Mouse (Mus musculus) intestine, embryonic 15.5 days (tissue): ENCODE measurements around the gene Rassf4. TPM values are rescaled to one million over a fixed set of nuclear protein-coding genes. Genes with fewer than 3 reads are reported as not detected.
A peak's percentile ranks its signal among the peaks of the same experiment; 100 is the strongest.

Experiments
- ATAC-seq: fragments of 200-750 bp; cut with Nextera tagmentation; 2 replicates; pipeline ENCODE4 v1.8.0; 2017; ENCODE audit warnings: moderate TSS enrichment, moderate library complexity
- H3K27ac ChIP-seq: fragments of 300-500 bp; sonication (generic); 2 replicates; pipeline ENCODE4 v1.5.1; 2015; ENCODE audit warnings: mild to moderate bottlenecking, inconsistent platforms
- H3K27me3 ChIP-seq: fragments of 300-500 bp; sonication (generic); replicated peaks from 2 replicates; pipeline ENCODE4 v1.6.1; 2015; ENCODE audit warnings: inconsistent platforms
- H3K36me3 ChIP-seq: fragments of 300-500 bp; sonication (generic); 2 replicates; pipeline ENCODE4 v1.6.1; 2015; ENCODE audit warnings: inconsistent platforms
- H3K4me1 ChIP-seq: fragments of 300-500 bp; sonication (generic); replicated peaks from 2 replicates; pipeline ENCODE4 v1.6.1; 2015; ENCODE audit warnings: inconsistent platforms
- H3K4me2 ChIP-seq: fragments of 300-500 bp; sonication (generic); replicated peaks from 2 replicates; pipeline ENCODE4 v1.6.1; 2015; ENCODE audit warnings: mild to moderate bottlenecking, inconsistent platforms
- H3K4me3 ChIP-seq: fragments of 300-500 bp; sonication (generic); replicated peaks from 2 replicates; pipeline ENCODE4 v1.5.1; 2015; ENCODE audit warnings: inconsistent platforms
- H3K9ac ChIP-seq: fragments of 300-500 bp; sonication (generic); 2 replicates; pipeline ENCODE4 v1.6.1; 2015; ENCODE audit warnings: inconsistent platforms
- H3K9me3 ChIP-seq: fragments of 300-500 bp; sonication (generic); 2 replicates; pipeline ENCODE4 v1.6.1; 2016; ENCODE audit warnings: inconsistent platforms
- WGBS: fragments of 180-500 bp; shearing (Covaris S2); methylation state at CpG from one replicate; pipeline ENCODE4 v1.1.7; 2015; 5-methylcytosine and 5-hydroxymethylcytosine counted together
- polyA plus RNA-seq: library from polyadenylated mRNA; unstranded; fragments of >200 nt; fragmentation: Nextera tagmentation; extraction: Ambion mirVana; gene quantifications from 2 replicates; pipeline ENCODE4 v1.2.1, GENCODE M21; 2015

The Rassf4 gene
- polyA plus RNA-seq, 1 experiment from 2014 or later, result 11.3 TPM

DNA sequence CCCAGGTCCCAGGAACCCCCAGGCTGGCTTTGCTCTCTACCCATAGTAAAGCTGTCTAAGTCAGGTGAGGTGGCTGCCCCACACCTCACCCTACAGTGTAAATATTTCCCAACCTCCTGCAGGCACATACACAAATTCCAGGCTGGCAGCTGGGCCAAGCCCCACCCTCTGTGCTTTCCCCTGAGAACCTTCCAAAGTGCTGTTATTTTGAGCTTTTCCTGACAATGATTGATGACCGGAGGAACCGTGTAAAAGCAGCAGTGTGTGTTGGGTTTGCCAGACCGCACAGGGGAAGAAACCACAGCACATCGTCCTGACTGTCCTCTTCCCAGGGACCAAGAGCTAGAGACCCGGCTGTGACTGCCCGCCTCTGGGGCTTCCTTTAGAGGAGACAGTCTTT is 23.3 kb downstream of the Rassf4 start, which contains the start of gene Depp1:
TSS of gene Depp1 (plus strand) at position 204 of the 400 bp plus-strand sequence.
- Histone ChIP-seq H3K9ac (no peak within 1 kb of the TSS; the same call in 1 of the 2 replicates), H3K4me2 (peak within 1 kb of the TSS; percentile 31; the same call in 1 of the 2 replicates), H3K27me3 (no peaks in the 10 kb centered on the region), H3K4me1 (peaks cover 14% of the 10 kb centered on the region; the same call in 1 of the 2 replicates), H3K9me3 (no peaks in the 10 kb centered on the region), H3K36me3 (no peaks in the 10 kb centered on the region), H3K27ac (no peak within 1 kb of the TSS), H3K4me3 (no peak within 1 kb of the TSS; the same call in 1 of the 2 replicates)
- peak; percentile 89 for ATAC-seq
- 13% methylated on average over 6 of the region's 6 CpGs for WGBS

DNA sequence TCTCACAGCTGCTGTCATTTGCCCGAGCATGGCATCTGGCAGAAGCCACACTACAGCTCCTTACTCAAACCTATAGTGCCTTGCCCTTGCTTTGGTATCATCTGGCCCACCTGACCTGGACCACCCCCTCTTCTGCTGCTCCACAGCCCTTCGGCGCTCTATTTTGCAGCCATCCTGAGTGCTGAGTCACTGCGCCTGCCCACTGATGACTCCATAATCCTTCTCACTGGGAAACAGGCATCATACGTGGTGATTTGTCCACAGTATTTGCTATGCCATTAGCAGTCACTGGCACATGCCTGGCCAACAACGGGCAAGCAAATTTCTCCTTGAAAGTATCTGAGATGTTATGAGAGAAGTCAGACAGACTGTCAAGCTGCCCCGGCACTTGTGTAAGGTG is 23.9 kb downstream of the Rassf4 start:
- Histone ChIP-seq H3K4me1 (peaks cover 14% of the 10 kb centered on the region; the same call in 1 of the 2 replicates), H3K4me2 (no peak overlapping the region), H3K4me3 (no peak overlapping the region), H3K27ac (no peak overlapping the region), H3K27me3 (no peaks in the 10 kb centered on the region), H3K36me3 (no peaks in the 10 kb centered on the region), H3K9me3 (no peaks in the 10 kb centered on the region), H3K9ac (no peak overlapping the region)
- 66% methylated on average over 7 of the region's 7 CpGs for WGBS
- ATAC-seq, result no peak; the same call in 1 of the 2 replicates

DNA sequence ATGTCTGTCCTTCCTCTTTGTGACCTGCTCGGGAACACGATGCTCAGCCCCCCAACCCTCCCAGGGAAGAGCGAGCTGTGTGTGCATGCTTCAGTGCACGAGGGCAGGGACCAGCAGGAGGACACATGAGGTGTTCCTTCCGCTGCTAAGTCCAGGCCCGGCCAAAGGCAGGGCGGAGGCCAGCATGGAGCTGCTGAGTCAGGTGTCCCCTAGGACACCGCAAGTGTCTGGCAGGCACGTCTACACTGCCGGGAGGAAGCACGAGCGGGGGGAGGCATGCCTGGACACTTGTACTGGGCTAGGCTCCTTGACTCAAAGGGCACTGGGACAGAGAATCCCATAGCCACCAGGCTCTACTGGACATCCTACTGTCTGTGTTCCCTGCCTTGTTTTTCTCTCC is 26.0 kb downstream of the Rassf4 start:
- Histone ChIP-seq H3K27me3 (no peaks in the 10 kb centered on the region), H3K4me2 (no peak overlapping the region), H3K36me3 (no peaks in the 10 kb centered on the region), H3K9ac (no peak overlapping the region), H3K4me1 (peaks cover 10% of the 10 kb centered on the region; the same call in 1 of the 2 replicates), H3K27ac (no peak overlapping the region), H3K9me3 (no peaks in the 10 kb centered on the region), H3K4me3 (no peak overlapping the region)
- 81% methylated on average over 12 of the region's 12 CpGs for WGBS
- no peak for ATAC-seq

DNA sequence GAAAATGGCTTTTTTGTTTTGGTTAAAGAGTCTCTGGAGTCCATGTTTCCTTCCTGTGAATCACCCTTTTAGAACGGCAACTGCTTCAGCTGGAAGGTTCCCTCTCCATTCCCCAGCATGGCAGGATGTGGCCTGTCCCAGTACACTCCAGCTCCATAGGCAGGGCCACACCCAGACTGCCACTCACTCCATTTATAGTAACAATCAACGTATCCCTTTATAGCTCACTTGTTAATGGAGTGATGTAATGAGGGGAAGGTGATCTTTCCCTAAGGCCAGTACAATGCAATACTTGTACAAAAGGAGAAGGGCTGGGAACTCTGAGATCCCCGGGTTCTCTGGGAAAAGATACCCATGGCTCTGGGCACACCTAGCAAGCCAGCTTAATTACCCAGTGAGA is 29.4 kb downstream of the Rassf4 start:
- H3K4me2 ChIP-seq, result no peak overlapping the region
- no peak overlapping the region for H3K9ac ChIP-seq
- peak; percentile 55; the same call in 1 of the 2 replicates for ATAC-seq
- H3K9me3 ChIP-seq, result no peaks in the 10 kb centered on the region
- H3K36me3 ChIP-seq, result no peaks in the 10 kb centered on the region
- no peak overlapping the region for H3K4me3 ChIP-seq
- WGBS, result 45% methylated on average over 3 of the region's 3 CpGs
- H3K27me3 ChIP-seq, result no peaks in the 10 kb centered on the region
- 0 out of 2 replicates have a peak, but pooled peaks cover 3% of the 10 kb centered on the region for H3K4me1 ChIP-seq
- no peak overlapping the region for H3K27ac ChIP-seq

GRCm38 (mm10) chr6:116643881-116644280 is 29.9 kb downstream of the Rassf4 start:
- no peak overlapping the region for H3K27ac ChIP-seq

DNA sequence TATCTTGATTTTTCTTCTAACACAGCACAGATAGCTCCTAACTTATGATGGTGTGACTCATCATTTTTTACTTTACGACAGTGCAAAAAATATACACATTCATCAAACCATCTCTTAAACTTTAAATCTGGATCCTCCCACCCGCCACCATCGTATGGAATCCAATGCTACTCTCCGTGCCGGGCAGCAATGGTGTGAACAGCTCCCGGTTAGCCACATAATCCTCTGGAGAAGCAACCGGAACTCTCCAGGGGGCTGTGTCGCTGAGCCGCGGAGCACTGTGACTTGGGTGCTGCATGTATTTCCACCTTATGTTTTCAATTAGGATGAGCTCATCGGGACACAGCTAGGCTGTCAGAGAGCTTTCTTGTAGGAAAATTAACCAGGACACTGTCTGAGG is 30.8 kb downstream of the Rassf4 start:
- no peak for ATAC-seq
- no peak overlapping the region for H3K27ac ChIP-seq
- whole genome bisulfite sequencing, result 84% methylated on average over 11 of the region's 11 CpGs
- no peaks in the 10 kb centered on the region for H3K27me3 ChIP-seq
- no peaks in the 10 kb centered on the region for H3K9me3 ChIP-seq
- H3K9ac ChIP-seq, result no peak overlapping the region
- H3K36me3 ChIP-seq, result no peaks in the 10 kb centered on the region
- no peak overlapping the region for H3K4me3 ChIP-seq
- no peak overlapping the region for H3K4me2 ChIP-seq
- H3K4me1 ChIP-seq, result 0 out of 2 replicates have a peak, but pooled peaks cover 3% of the 10 kb centered on the region

More at GRCm38 (mm10) chr6:116643881-116644280, 29.9 kb downstream of the Rassf4 start:
- no peak for ATAC-seq
- 57% methylated on average over 4 of the region's 4 CpGs for WGBS
- Histone ChIP-seq H3K36me3 (no peaks in the 10 kb centered on the region), H3K4me1 (0 out of 2 replicates have a peak, but pooled peaks cover 3% of the 10 kb centered on the region), H3K4me3 (no peak overlapping the region), H3K9me3 (no peaks in the 10 kb centered on the region), H3K27me3 (no peaks in the 10 kb centered on the region), H3K4me2 (no peak overlapping the region), H3K9ac (no peak overlapping the region)

DNA sequence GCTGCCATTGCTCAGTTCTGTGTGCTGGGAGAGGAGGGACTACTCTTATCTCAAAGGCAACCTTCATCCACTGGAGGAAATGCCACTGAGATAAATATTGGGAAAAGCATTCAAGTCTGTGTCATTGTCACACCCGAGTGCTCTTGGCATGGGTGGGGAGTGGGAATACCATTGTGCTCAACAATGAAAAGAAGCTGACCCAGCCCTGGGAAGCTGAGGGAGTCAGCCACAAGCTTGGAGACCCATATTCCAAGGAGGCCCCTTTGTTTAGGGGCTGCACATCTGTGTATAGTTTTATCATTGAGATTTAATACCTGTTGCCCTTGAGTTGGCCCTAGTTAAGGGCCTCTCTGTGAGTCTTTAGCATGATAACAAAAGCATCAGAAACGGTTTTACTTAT is 34.1 kb downstream of the Rassf4 start:
- no peak overlapping the region for H3K27ac ChIP-seq
- peaks cover 6% of the 10 kb centered on the region for H3K4me1 ChIP-seq
- H3K36me3 ChIP-seq, result no peaks in the 10 kb centered on the region
- no peak overlapping the region for H3K9ac ChIP-seq
- no peak overlapping the region for H3K4me2 ChIP-seq
- H3K27me3 ChIP-seq, result no peaks in the 10 kb centered on the region
- H3K9me3 ChIP-seq, result no peaks in the 10 kb centered on the region
- no peak overlapping the region for H3K4me3 ChIP-seq
- ATAC-seq, result no peak
- WGBS, result 56% methylated on average over 2 of the region's 2 CpGs

DNA sequence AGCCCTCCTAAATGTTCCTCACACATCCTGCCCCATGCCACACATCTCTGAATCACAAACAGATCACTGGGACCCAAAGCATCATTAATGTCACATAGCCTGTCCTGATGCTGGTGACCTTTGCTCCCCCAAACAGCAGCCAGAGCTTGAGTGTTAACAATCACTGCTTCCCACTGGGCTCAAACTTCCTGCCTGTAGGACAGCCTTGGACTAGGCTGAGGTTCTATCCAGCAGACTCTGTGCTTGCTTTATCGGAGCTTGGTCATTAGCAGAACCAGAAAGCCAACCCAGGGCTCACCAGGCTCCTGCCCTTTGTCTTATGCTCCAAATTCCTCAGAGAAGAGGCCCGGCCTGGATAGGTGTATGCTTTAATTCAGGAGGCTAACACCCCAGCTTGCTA is 34.9 kb downstream of the Rassf4 start:
- ATAC-seq, result no peak
- no peak overlapping the region for H3K4me2 ChIP-seq
- WGBS, result 92% methylated on average over 2 of the region's 2 CpGs

GRCm38 (mm10) chr6:116637496-116637895 is 36.3 kb downstream of the Rassf4 start:
- H3K9me3 ChIP-seq, result no peaks in the 10 kb centered on the region
- H3K4me2 ChIP-seq, result no peak overlapping the region
- H3K4me1 ChIP-seq, result peaks cover 6% of the 10 kb centered on the region
- no peak overlapping the region for H3K27ac ChIP-seq
- no peaks in the 10 kb centered on the region for H3K27me3 ChIP-seq
- no peaks in the 10 kb centered on the region for H3K36me3 ChIP-seq
- no peak for ATAC-seq
- no peak overlapping the region for H3K9ac ChIP-seq
- no peak overlapping the region for H3K4me3 ChIP-seq
- 84% methylated on average over 5 of the region's 5 CpGs for WGBS

More for the DNA sequence above, 34.9 kb downstream of the Rassf4 start:
- no peak overlapping the region for H3K9ac ChIP-seq
- no peak overlapping the region for H3K4me3 ChIP-seq
- peaks cover 6% of the 10 kb centered on the region for H3K4me1 ChIP-seq
- no peaks in the 10 kb centered on the region for H3K36me3 ChIP-seq
- no peaks in the 10 kb centered on the region for H3K27me3 ChIP-seq
- H3K27ac ChIP-seq, result no peak overlapping the region
- H3K9me3 ChIP-seq, result no peaks in the 10 kb centered on the region

DNA sequence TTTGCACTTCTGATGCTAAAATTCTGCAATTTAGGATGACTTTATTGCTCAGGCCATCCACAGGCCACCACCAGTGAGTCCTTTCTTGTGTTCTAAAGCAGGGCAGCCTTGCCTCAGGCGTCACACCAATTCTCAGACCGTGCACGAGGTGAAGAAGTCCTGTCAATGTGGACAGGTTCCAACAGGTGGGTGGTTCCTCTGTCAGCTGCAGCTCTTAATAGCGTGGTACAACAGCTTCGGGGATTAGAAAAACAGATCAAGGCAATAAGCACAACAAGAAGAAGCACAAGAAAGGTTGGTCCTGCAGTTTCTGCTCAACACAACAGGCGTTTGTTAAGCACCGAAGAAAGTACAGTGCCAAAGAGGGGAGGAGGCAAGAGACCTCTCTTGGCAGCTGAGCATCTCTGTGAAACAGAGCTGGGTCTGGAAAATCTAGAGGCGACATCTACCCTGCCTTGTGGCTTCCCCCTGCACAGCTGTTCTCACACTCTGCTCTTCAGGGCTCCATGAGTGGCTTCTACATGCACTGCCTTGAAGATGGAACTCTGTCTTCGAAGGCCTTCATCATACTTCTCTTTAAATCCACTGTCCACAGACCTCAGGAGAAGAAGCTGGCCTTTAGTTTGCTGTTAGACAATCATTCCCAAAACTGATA is 37.0 kb downstream of the Rassf4 start:
- Histone ChIP-seq H3K9ac (no peak overlapping the region), H3K27me3 (no peaks in the 10 kb centered on the region), H3K4me1 (peaks cover 6% of the 10 kb centered on the region), H3K27ac (no peak overlapping the region), H3K9me3 (no peaks in the 10 kb centered on the region), H3K4me2 (no peak overlapping the region), H3K36me3 (no peaks in the 10 kb centered on the region), H3K4me3 (no peak overlapping the region)
- 82% methylated on average over 9 of the region's 9 CpGs for WGBS
- ATAC-seq, result no peak

GRCm38 (mm10) chr6:116635251-116636180 is 38.2 kb downstream of the Rassf4 start:
- Histone ChIP-seq H3K9me3 (no peaks in the 10 kb centered on the region), H3K4me1 (peaks cover 6% of the 10 kb centered on the region), H3K27me3 (no peaks in the 10 kb centered on the region), H3K36me3 (no peaks in the 10 kb centered on the region), H3K9ac (no peak overlapping the region), H3K27ac (peak overlapping the region; percentile 72), H3K4me3 (no peak overlapping the region), H3K4me2 (peak overlapping the region; percentile 11)
- WGBS, result 45% methylated on average over 10 of the region's 10 CpGs
- peak; percentile 96 for ATAC-seq
